ENCODE assay signal across 25 mouse cellular contexts in the genomic region with DNA sequence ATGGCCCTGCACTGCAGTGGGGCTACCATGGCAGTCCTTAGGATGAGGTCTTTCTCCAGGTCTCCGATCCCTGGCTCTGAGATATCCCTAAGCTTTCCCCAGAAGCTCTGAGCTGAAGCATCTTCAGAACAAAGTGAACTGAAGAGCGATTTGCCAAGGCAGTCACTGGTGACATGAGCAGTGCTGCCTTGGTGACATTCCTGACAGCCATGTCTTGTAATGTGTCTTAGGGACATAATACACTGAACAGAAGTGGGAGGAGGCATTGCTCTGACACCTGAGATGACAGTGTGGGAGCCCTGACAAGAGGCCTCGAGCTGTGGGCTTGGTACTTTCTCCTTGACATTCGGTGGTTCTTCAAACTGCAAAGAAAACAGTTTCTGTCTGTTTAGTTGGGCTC. TPM values are rescaled to one million over a fixed set of nuclear protein-coding genes. Genes with fewer than 3 reads are reported as not detected.
"Had no signal": no experiment of that assay in that cellular context is flagged by ENCODE, and none has a peak within 500 bp of the region (broad histone marks: within the 10 kb centered on the region; RNA-seq: fewer than 3 reads in every experiment).

No protein-coding gene starts in this region.

- H3K36me3 ChIP-seq: heart, embryonic 13.5 days; heart, embryonic 15.5 days; kidney, embryonic 15.5 days; limb, embryonic 15.5 days; liver, embryonic 13.5 days had no signal

- H3K4me3 ChIP-seq: heart, adult 2 months; heart, embryonic 13.5 days; heart, embryonic 15.5 days; hindbrain, embryonic 13.5 days; hindbrain, embryonic 15.5 days; kidney, embryonic 15.5 days; limb, embryonic 13.5 days; limb, embryonic 15.5 days; liver, embryonic 13.5 days had no signal

- ATAC-seq: hindbrain, postnatal 0 days; intestine, embryonic 16.5 days had no signal

- DNase-seq: gastrocnemius, postnatal 14 days; gastrocnemius, postnatal 36 days; heart, adult 11 months; heart, adult 2 months; heart, postnatal 14 days; heart, postnatal 36 days; kidney, adult 11 months; kidney, adult 2 months; kidney, postnatal 14 days; layer of hippocampus, adult 9-11 months; layer of hippocampus, postnatal 36 days; left cerebral cortex, postnatal 4 days; liver, embryonic 13.5 days had no signal

- H3K4me2 ChIP-seq: heart, embryonic 11.5 days; heart, embryonic 13.5 days; heart, embryonic 15.5 days; hindbrain, embryonic 13.5 days; hindbrain, embryonic 15.5 days; kidney, embryonic 15.5 days; limb, embryonic 13.5 days; limb, embryonic 15.5 days; liver, embryonic 13.5 days had no signal

- H3K27ac ChIP-seq: heart, adult 2 months; heart, embryonic 13.5 days; heart, embryonic 15.5 days; hindbrain, embryonic 13.5 days; hindbrain, embryonic 15.5 days; hindbrain, postnatal 0 days; kidney, embryonic 15.5 days; kidney, postnatal 0 days; limb, embryonic 13.5 days; limb, embryonic 15.5 days; liver, embryonic 13.5 days had no signal

- H3K27me3 ChIP-seq: heart, embryonic 15.5 days; hindbrain, embryonic 13.5 days; hindbrain, embryonic 15.5 days; kidney, embryonic 15.5 days; limb, embryonic 13.5 days; limb, embryonic 15.5 days; liver, embryonic 13.5 days had no signal

- H3K4me1 ChIP-seq: hindbrain, embryonic 13.5 days; hindbrain, embryonic 15.5 days; limb, embryonic 15.5 days had no signal

- H3K9ac ChIP-seq: heart, embryonic 13.5 days; heart, embryonic 15.5 days; hindbrain, embryonic 13.5 days; hindbrain, embryonic 15.5 days; kidney, embryonic 15.5 days; limb, embryonic 13.5 days; limb, embryonic 15.5 days; liver, embryonic 13.5 days had no signal

- H3K9me3 ChIP-seq: heart, embryonic 13.5 days; heart, embryonic 15.5 days; hindbrain, embryonic 13.5 days; hindbrain, embryonic 15.5 days; kidney, embryonic 15.5 days; limb, embryonic 13.5 days; limb, embryonic 15.5 days; liver, embryonic 13.5 days had no signal

RNA-seq across cellular contexts. Expression of a gene that starts 11.1 kb away (rescaled TPM):
- polyA plus RNA-seq: liver, adult 2 months; liver, embryonic 13.5 days had no signal
